Mouse (Mus musculus) hindbrain, embryonic 14.5 days (tissue): Measurements from ENCODE around the gene Wdr38. TPM values are rescaled to one million over a fixed set of nuclear protein-coding genes. Genes with fewer than 3 reads are reported as not detected.

Experiments
- polyA plus RNA-seq: library from polyadenylated mRNA; unstranded; fragments of >200 nt; fragmentation: Nextera tagmentation; extraction: Ambion mirVana; gene quantifications from 2 replicates; pipeline ENCODE4 v1.2.1, GENCODE M21; 2014

Wdr38 gene
- polyA plus RNA-seq, 1 experiment from 2014 or later, result 1.2 TPM

Other genes with a start within 250 kb of the Wdr38 start
- gene Nr6a1, start 69.8 kb upstream of the Wdr38 start, polyA plus RNA-seq, result 3.8 and 4.0 TPM in 2 replicates
- 4.6 and 5.6 TPM in 2 replicates for gene Olfml2a, start 65.5 kb upstream of the Wdr38 start, polyA plus RNA-seq
- gene Arpc5l, start 7.9 kb downstream of the Wdr38 start, polyA plus RNA-seq, result 146 and 155 TPM in 2 replicates
- gene Rpl35, start 8.1 kb downstream of the Wdr38 start, polyA plus RNA-seq, result 580 and 697 TPM in 2 replicates
- gene Golga1, start 68.1 kb downstream of the Wdr38 start, polyA plus RNA-seq, result 29.1 and 34.2 TPM in 2 replicates
- gene Scai, start 193.3 kb downstream of the Wdr38 start, polyA plus RNA-seq, result 17.4 and 21.0 TPM in 2 replicates
- 78.0 and 97.0 TPM in 2 replicates for gene Ppp6c, start 229.0 kb downstream of the Wdr38 start, polyA plus RNA-seq